Mouse (Mus musculus): ENCODE data around the gene Tnfsf8. TPM values are rescaled to one million over a fixed set of nuclear protein-coding genes. Genes with fewer than 3 reads are reported as not detected.

Tnfsf8 gene
- polyA plus RNA-seq (2015; fragmentation: Nextera tagmentation; extraction: Ambion mirVana), result 0.10 and 0.18 TPM in 2 replicates

GRCm38 (mm10) chr4:63860688-63861540, at the start of gene Tnfsf8:
Gene Tnfsf8 (minus strand): TSS chr4:63861347.
- 87% methylated on average over 19 of the region's 19 CpGs for WGBS
- no peaks in the 10 kb centered on the region for H3K4me1 ChIP-seq (replicated peaks; ENCODE audit: control insufficient read depth, insufficient read depth, low read length)
- no peak within 1 kb of the TSS for H3K27ac ChIP-seq (ENCODE audit: low read length)
- no peaks in the 10 kb centered on the region for H3K27me3 ChIP-seq (replicated peaks; ENCODE audit: control insufficient read depth, insufficient read depth, low read length)
- no peak within 1 kb of the TSS for H3K4me2 ChIP-seq (ENCODE audit: low read length)
- no peak for ATAC-seq
- no peaks in the 10 kb centered on the region for H3K9me3 ChIP-seq (ENCODE audit: control insufficient read depth, low read length)
- no peak within 1 kb of the TSS for H3K9ac ChIP-seq (replicated peaks; ENCODE audit: low read depth, low read length)
- no peak within 1 kb of the TSS for H3K4me3 ChIP-seq (replicated peaks; ENCODE audit: low read length)
- no peaks in the 10 kb centered on the region for H3K36me3 ChIP-seq (ENCODE audit: control insufficient read depth, insufficient read depth)

- Histone ChIP-seq H3K4me1 (replicated peaks; ENCODE audit: control insufficient read depth, insufficient read depth, low read length) (no peaks in the 10 kb centered on the region), H3K4me2 (ENCODE audit: low read length) (no peak overlapping the region), H3K9ac (replicated peaks; ENCODE audit: low read depth, low read length) (no peak overlapping the region), H3K36me3 (ENCODE audit: control insufficient read depth, insufficient read depth) (no peaks in the 10 kb centered on the region), H3K27me3 (replicated peaks; ENCODE audit: control insufficient read depth, insufficient read depth, low read length) (no peaks in the 10 kb centered on the region), H3K4me3 (replicated peaks; ENCODE audit: low read length) (no peak overlapping the region), H3K27ac (ENCODE audit: low read length) (no peak overlapping the region), H3K9me3 (ENCODE audit: control insufficient read depth, low read length) (no peaks in the 10 kb centered on the region)
- ATAC-seq, result no peak
- 91% methylated on average over 1 of the region's 1 CpGs for WGBS
Observed at GRCm38 (mm10) chr4:63908511-63908910, 47.4 kb upstream of the Tnfsf8 start.

- no peaks in the 10 kb centered on the region for H3K4me1 ChIP-seq (replicated peaks; ENCODE audit: control insufficient read depth, insufficient read depth, low read length)
- H3K9ac ChIP-seq (replicated peaks; ENCODE audit: low read depth, low read length), result no peak overlapping the region
- no peaks in the 10 kb centered on the region for H3K36me3 ChIP-seq (ENCODE audit: control insufficient read depth, insufficient read depth)
- H3K9me3 ChIP-seq (ENCODE audit: control insufficient read depth, low read length), result no peaks in the 10 kb centered on the region
- no peak for ATAC-seq
- H3K27ac ChIP-seq (ENCODE audit: low read length), result no peak overlapping the region
- no peak overlapping the region for H3K4me2 ChIP-seq (ENCODE audit: low read length)
- H3K27me3 ChIP-seq (replicated peaks; ENCODE audit: control insufficient read depth, insufficient read depth, low read length), result no peaks in the 10 kb centered on the region
- H3K4me3 ChIP-seq (replicated peaks; ENCODE audit: low read length), result no peak overlapping the region
Observed at GRCm38 (mm10) chr4:63907473-63907872, 46.3 kb upstream of the Tnfsf8 start.

GRCm38 (mm10) chr4:63906050-63906449, 44.9 kb upstream of the Tnfsf8 start:
- Histone ChIP-seq H3K27ac (ENCODE audit: low read length) (no peak overlapping the region), H3K4me2 (ENCODE audit: low read length) (no peak overlapping the region), H3K9ac (replicated peaks; ENCODE audit: low read depth, low read length) (no peak overlapping the region), H3K36me3 (ENCODE audit: control insufficient read depth, insufficient read depth) (no peaks in the 10 kb centered on the region), H3K27me3 (replicated peaks; ENCODE audit: control insufficient read depth, insufficient read depth, low read length) (no peaks in the 10 kb centered on the region), H3K4me1 (replicated peaks; ENCODE audit: control insufficient read depth, insufficient read depth, low read length) (no peaks in the 10 kb centered on the region), H3K4me3 (replicated peaks; ENCODE audit: low read length) (no peak overlapping the region), H3K9me3 (ENCODE audit: control insufficient read depth, low read length) (no peaks in the 10 kb centered on the region)
- ATAC-seq, result no peak
- 74% methylated on average over 3 of the region's 3 CpGs for WGBS

GRCm38 (mm10) chr4:63899081-63899523, 38.0 kb upstream of the Tnfsf8 start:
- no peaks in the 10 kb centered on the region for H3K9me3 ChIP-seq (ENCODE audit: control insufficient read depth, low read length)

GRCm38 (mm10) chr4:63897152-63897551, 36.0 kb upstream of the Tnfsf8 start:
- Histone ChIP-seq H3K36me3 (ENCODE audit: control insufficient read depth, insufficient read depth) (no peaks in the 10 kb centered on the region), H3K27ac (ENCODE audit: low read length) (no peak overlapping the region)
- ATAC-seq, result no peak

More at GRCm38 (mm10) chr4:63899081-63899523, 38.0 kb upstream of the Tnfsf8 start:
- no peak overlapping the region for H3K4me3 ChIP-seq (replicated peaks; ENCODE audit: low read length)
- H3K27me3 ChIP-seq (replicated peaks; ENCODE audit: control insufficient read depth, insufficient read depth, low read length), result no peaks in the 10 kb centered on the region
- no peaks in the 10 kb centered on the region for H3K4me1 ChIP-seq (replicated peaks; ENCODE audit: control insufficient read depth, insufficient read depth, low read length)
- WGBS, result 87% methylated on average over 10 of the region's 10 CpGs
- no peaks in the 10 kb centered on the region for H3K36me3 ChIP-seq (ENCODE audit: control insufficient read depth, insufficient read depth)
- H3K9ac ChIP-seq (replicated peaks; ENCODE audit: low read depth, low read length), result no peak overlapping the region
- H3K4me2 ChIP-seq (ENCODE audit: low read length), result no peak overlapping the region
- ATAC-seq, result no peak
- H3K27ac ChIP-seq (ENCODE audit: low read length), result no peak overlapping the region

GRCm38 (mm10) chr4:63886156-63886555, 25.0 kb upstream of the Tnfsf8 start:
- H3K9ac ChIP-seq (replicated peaks; ENCODE audit: low read depth, low read length), result no peak overlapping the region
- ATAC-seq, result no peak
- H3K27me3 ChIP-seq (replicated peaks; ENCODE audit: control insufficient read depth, insufficient read depth, low read length), result no peaks in the 10 kb centered on the region
- no peak overlapping the region for H3K4me2 ChIP-seq (ENCODE audit: low read length)
- H3K4me1 ChIP-seq (replicated peaks; ENCODE audit: control insufficient read depth, insufficient read depth, low read length), result no peaks in the 10 kb centered on the region
- H3K4me3 ChIP-seq (replicated peaks; ENCODE audit: low read length), result no peak overlapping the region
- H3K9me3 ChIP-seq (ENCODE audit: control insufficient read depth, low read length), result no peaks in the 10 kb centered on the region
- no peak overlapping the region for H3K27ac ChIP-seq (ENCODE audit: low read length)
- 76% methylated on average over 2 of the region's 2 CpGs for WGBS
- no peaks in the 10 kb centered on the region for H3K36me3 ChIP-seq (ENCODE audit: control insufficient read depth, insufficient read depth)

More at GRCm38 (mm10) chr4:63897152-63897551, 36.0 kb upstream of the Tnfsf8 start:
- Histone ChIP-seq H3K27me3 (replicated peaks; ENCODE audit: control insufficient read depth, insufficient read depth, low read length) (no peaks in the 10 kb centered on the region), H3K4me3 (replicated peaks; ENCODE audit: low read length) (no peak overlapping the region), H3K9me3 (ENCODE audit: control insufficient read depth, low read length) (no peaks in the 10 kb centered on the region), H3K4me2 (ENCODE audit: low read length) (no peak overlapping the region), H3K4me1 (replicated peaks; ENCODE audit: control insufficient read depth, insufficient read depth, low read length) (no peaks in the 10 kb centered on the region), H3K9ac (replicated peaks; ENCODE audit: low read depth, low read length) (no peak overlapping the region)

GRCm38 (mm10) chr4:63876720-63877119, 15.6 kb upstream of the Tnfsf8 start:
- no peaks in the 10 kb centered on the region for H3K4me1 ChIP-seq (replicated peaks; ENCODE audit: control insufficient read depth, insufficient read depth, low read length)
- no peaks in the 10 kb centered on the region for H3K9me3 ChIP-seq (ENCODE audit: control insufficient read depth, low read length)
- H3K4me3 ChIP-seq (replicated peaks; ENCODE audit: low read length), result no peak overlapping the region
- H3K4me2 ChIP-seq (ENCODE audit: low read length), result no peak overlapping the region
- WGBS, result 85% methylated on average over 2 of the region's 2 CpGs
- no peaks in the 10 kb centered on the region for H3K27me3 ChIP-seq (replicated peaks; ENCODE audit: control insufficient read depth, insufficient read depth, low read length)
- no peak overlapping the region for H3K27ac ChIP-seq (ENCODE audit: low read length)
- ATAC-seq, result no peak
- H3K9ac ChIP-seq (replicated peaks; ENCODE audit: low read depth, low read length), result no peak overlapping the region
- H3K36me3 ChIP-seq (ENCODE audit: control insufficient read depth, insufficient read depth), result no peaks in the 10 kb centered on the region

- H3K27ac ChIP-seq (ENCODE audit: low read length), result no peak overlapping the region
- no peak overlapping the region for H3K9ac ChIP-seq (replicated peaks; ENCODE audit: low read depth, low read length)
- no peaks in the 10 kb centered on the region for H3K4me1 ChIP-seq (replicated peaks; ENCODE audit: control insufficient read depth, insufficient read depth, low read length)
- no peaks in the 10 kb centered on the region for H3K9me3 ChIP-seq (ENCODE audit: control insufficient read depth, low read length)
- H3K36me3 ChIP-seq (ENCODE audit: control insufficient read depth, insufficient read depth), result no peaks in the 10 kb centered on the region
- H3K27me3 ChIP-seq (replicated peaks; ENCODE audit: control insufficient read depth, insufficient read depth, low read length), result no peaks in the 10 kb centered on the region
- no peak for ATAC-seq
- no peak overlapping the region for H3K4me2 ChIP-seq (ENCODE audit: low read length)
- 92% methylated on average over 3 of the region's 3 CpGs for WGBS
- no peak overlapping the region for H3K4me3 ChIP-seq (replicated peaks; ENCODE audit: low read length)
Observed at GRCm38 (mm10) chr4:63875480-63875879, 14.3 kb upstream of the Tnfsf8 start.
